Mouse (Mus musculus): ENCODE data around the gene Plekho1. TPM values are rescaled to one million over a fixed set of nuclear protein-coding genes. Genes with fewer than 3 reads are reported as not detected.
"Not testable (repeated sequence)": the region's sequence is repeated elsewhere in the genome, so short reads cannot be mapped to it uniquely, and the experiment has no call there.

The Plekho1 gene
- polyA plus RNA-seq, 1 experiment from 2014 or later, result 59.2 TPM

GRCm38 (mm10) chr3:95978265-95978664 is 17.5 kb downstream of the Plekho1 start:
- no peak overlapping the region for H3K27ac ChIP-seq (replicated peaks)
- H3K4me2 ChIP-seq, result no peak overlapping the region
- 81% methylated on average over 9 of the region's 9 CpGs for WGBS
- no peak for ATAC-seq (ENCODE audit: extremely low read depth, insufficient number of reproducible peaks, low FRiP score, low TSS enrichment)
- H3K9ac ChIP-seq, result no peak overlapping the region; the same call in 1 of the 2 replicates
- peaks cover 19% of the 10 kb centered on the region for H3K4me1 ChIP-seq
- H3K4me3 ChIP-seq, result no peak overlapping the region
- H3K36me3 ChIP-seq, result no peaks in the 10 kb centered on the region
- no peaks in the 10 kb centered on the region for H3K9me3 ChIP-seq
- H3K27me3 ChIP-seq (replicated peaks), result peaks cover 12% of the 10 kb centered on the region

- not testable (repeated sequence) for H3K4me3 ChIP-seq; ATAC-seq (ENCODE audit: extremely low read depth, insufficient number of reproducible peaks, low FRiP score, low TSS enrichment); H3K36me3 ChIP-seq; H3K9me3 ChIP-seq; H3K4me2 ChIP-seq; H3K9ac ChIP-seq
- Histone ChIP-seq H3K4me1 (peaks cover 26% of the 10 kb centered on the region), H3K27me3 (replicated peaks) (peaks cover 16% of the 10 kb centered on the region), H3K27ac (replicated peaks) (peak overlapping the region; percentile 65)
- WGBS, result 76% methylated on average over 7 of the region's 7 CpGs
These were observed 18.2 kb downstream of the Plekho1 start for GRCm38 (mm10) chr3:95977587-95977986.

GRCm38 (mm10) chr3:95977079-95977478 is 18.7 kb downstream of the Plekho1 start:
- 48% methylated on average over 3 of the region's 3 CpGs for WGBS

GRCm38 (mm10) chr3:95972873-95973634 is 22.7 kb downstream of the Plekho1 start:
- Histone ChIP-seq H3K9ac (peak overlapping the region; percentile 73), H3K36me3 (no peaks in the 10 kb centered on the region), H3K4me3 (peak overlapping the region; percentile 45), H3K9me3 (no peaks in the 10 kb centered on the region), H3K4me1 (peaks cover 32% of the 10 kb centered on the region), H3K27ac (replicated peaks) (peak overlapping the region; percentile 36; the same call in 1 of the 2 replicates), H3K27me3 (replicated peaks) (peaks cover 16% of the 10 kb centered on the region), H3K4me2 (peak overlapping the region; percentile 76)
- no peak; the same call in 1 of the 2 replicates for ATAC-seq (ENCODE audit: extremely low read depth, insufficient number of reproducible peaks, low FRiP score, low TSS enrichment)
- 10% methylated on average over 34 of the region's 34 CpGs for WGBS

More at GRCm38 (mm10) chr3:95977079-95977478, 18.7 kb downstream of the Plekho1 start:
- Histone ChIP-seq H3K27me3 (replicated peaks) (peaks cover 16% of the 10 kb centered on the region), H3K27ac (replicated peaks) (peak overlapping the region; percentile 65), H3K4me1 (peaks cover 26% of the 10 kb centered on the region), H3K4me3 (no peak overlapping the region), H3K4me2 (no peak overlapping the region), H3K9ac (no peak overlapping the region), H3K36me3 (no peaks in the 10 kb centered on the region), H3K9me3 (no peaks in the 10 kb centered on the region)
- no peak for ATAC-seq (ENCODE audit: extremely low read depth, insufficient number of reproducible peaks, low FRiP score, low TSS enrichment)

GRCm38 (mm10) chr3:95972251-95972872 is 23.4 kb downstream of the Plekho1 start:
- Histone ChIP-seq H3K4me3 (peak overlapping the region; percentile 45), H3K36me3 (no peaks in the 10 kb centered on the region), H3K4me1 (peaks cover 31% of the 10 kb centered on the region), H3K4me2 (peak overlapping the region; percentile 76), H3K9ac (peak overlapping the region; percentile 73), H3K9me3 (no peaks in the 10 kb centered on the region), H3K27me3 (replicated peaks) (peaks cover 16% of the 10 kb centered on the region), H3K27ac (replicated peaks) (0 out of 2 replicates have a peak overlapping the region, but pooled peaks have one; percentile 36)
- no peak for ATAC-seq (ENCODE audit: extremely low read depth, insufficient number of reproducible peaks, low FRiP score, low TSS enrichment)
- 76% methylated on average over 12 of the region's 12 CpGs for WGBS

- peaks cover 30% of the 10 kb centered on the region for H3K4me1 ChIP-seq
- not testable (repeated sequence) for H3K36me3 ChIP-seq; H3K27ac ChIP-seq (replicated peaks); H3K4me2 ChIP-seq; H3K9me3 ChIP-seq; H3K4me3 ChIP-seq; H3K9ac ChIP-seq; ATAC-seq (ENCODE audit: extremely low read depth, insufficient number of reproducible peaks, low FRiP score, low TSS enrichment)
- H3K27me3 ChIP-seq (replicated peaks), result peaks cover 16% of the 10 kb centered on the region
- WGBS, result 52% methylated on average over 7 of the region's 7 CpGs
These were observed 25.1 kb downstream of the Plekho1 start for GRCm38 (mm10) chr3:95970661-95971060.

- Histone ChIP-seq H3K9ac (no peak overlapping the region), H3K27ac (replicated peaks) (peak overlapping the region; percentile 37), H3K27me3 (replicated peaks) (peaks cover 14% of the 10 kb centered on the region), H3K4me1 (peaks cover 30% of the 10 kb centered on the region), H3K4me3 (no peak overlapping the region), H3K36me3 (no peaks in the 10 kb centered on the region), H3K4me2 (no peak overlapping the region), H3K9me3 (no peaks in the 10 kb centered on the region)
- WGBS, result 41% methylated on average over 1 of the region's 1 CpGs
- no peak for ATAC-seq (ENCODE audit: extremely low read depth, insufficient number of reproducible peaks, low FRiP score, low TSS enrichment)
These were observed 26.5 kb downstream of the Plekho1 start for GRCm38 (mm10) chr3:95969277-95969676.

GRCm38 (mm10) chr3:95965518-95966451 is 30.0 kb downstream of the Plekho1 start:
- Histone ChIP-seq H3K27me3 (replicated peaks) (no peaks in the 10 kb centered on the region), H3K4me3 (peak overlapping the region; percentile 29; the same call in 1 of the 2 replicates), H3K9me3 (no peaks in the 10 kb centered on the region), H3K4me1 (peaks cover 34% of the 10 kb centered on the region), H3K27ac (replicated peaks) (no peak overlapping the region), H3K4me2 (peak overlapping the region; percentile 58), H3K36me3 (no peaks in the 10 kb centered on the region), H3K9ac (peak overlapping the region; percentile 62)
- WGBS, result 5% methylated on average over 7 of the region's 7 CpGs
- no peak for ATAC-seq (ENCODE audit: extremely low read depth, insufficient number of reproducible peaks, low FRiP score, low TSS enrichment)

- 0 out of 2 replicates have a peak, but pooled peaks cover 3% of the 10 kb centered on the region for H3K9me3 ChIP-seq
- no peaks in the 10 kb centered on the region for H3K27me3 ChIP-seq (replicated peaks)
- no peaks in the 10 kb centered on the region for H3K36me3 ChIP-seq
- no peak for ATAC-seq (ENCODE audit: extremely low read depth, insufficient number of reproducible peaks, low FRiP score, low TSS enrichment)
- H3K27ac ChIP-seq (replicated peaks), result no peak overlapping the region
- no peak overlapping the region for H3K4me2 ChIP-seq
- H3K4me3 ChIP-seq, result no peak overlapping the region
- H3K4me1 ChIP-seq, result peaks cover 32% of the 10 kb centered on the region
- H3K9ac ChIP-seq, result no peak overlapping the region
- 36% methylated on average over 4 of the region's 4 CpGs for WGBS
These were observed 32.1 kb downstream of the Plekho1 start for GRCm38 (mm10) chr3:95963681-95964080.

GRCm38 (mm10) chr3:95963230-95963629 is 32.6 kb downstream of the Plekho1 start:
- Histone ChIP-seq H3K27ac (replicated peaks) (no peak overlapping the region), H3K4me2 (no peak overlapping the region)

GRCm38 (mm10) chr3:95962182-95962581 is 33.6 kb downstream of the Plekho1 start:
- Histone ChIP-seq H3K4me1 (peaks cover 43% of the 10 kb centered on the region), H3K27ac (replicated peaks) (peak overlapping the region; percentile 90), H3K9ac (0 out of 2 replicates have a peak overlapping the region, but pooled peaks have one; percentile 10)
- not testable (repeated sequence) for ATAC-seq (ENCODE audit: extremely low read depth, insufficient number of reproducible peaks, low FRiP score, low TSS enrichment); H3K4me3 ChIP-seq; H3K9me3 ChIP-seq; H3K27me3 ChIP-seq (replicated peaks); H3K4me2 ChIP-seq; H3K36me3 ChIP-seq
- WGBS, result 72% methylated on average over 8 of the region's 8 CpGs

More at GRCm38 (mm10) chr3:95963230-95963629, 32.6 kb downstream of the Plekho1 start:
- no peaks in the 10 kb centered on the region for H3K36me3 ChIP-seq
- H3K9ac ChIP-seq, result 0 out of 2 replicates have a peak overlapping the region, but pooled peaks have one; percentile 24
- H3K4me1 ChIP-seq, result peaks cover 35% of the 10 kb centered on the region
- no peak overlapping the region for H3K4me3 ChIP-seq
- 49% methylated on average over 2 of the region's 2 CpGs for WGBS
- no peak for ATAC-seq (ENCODE audit: extremely low read depth, insufficient number of reproducible peaks, low FRiP score, low TSS enrichment)
- 0 out of 2 replicates have a peak, but pooled peaks cover 3% of the 10 kb centered on the region for H3K9me3 ChIP-seq
- H3K27me3 ChIP-seq (replicated peaks), result no peaks in the 10 kb centered on the region

All from heart, embryonic 13.5 days (tissue).